Mouse (Mus musculus): ENCODE results near the gene Ahctf1.
"Not testable (repeated sequence)": the region's sequence is repeated elsewhere in the genome, so short reads cannot be mapped to it uniquely, and the experiment has no call there.

Gene Ahctf1

GRCm38 (mm10) chr1:179803513-179804139, at the start of gene Ahctf1:
Gene Ahctf1 (minus strand): TSS chr1:179803680.
- peak; percentile 100 for DNase-seq (ENCODE audit: low spot score)

DNA sequence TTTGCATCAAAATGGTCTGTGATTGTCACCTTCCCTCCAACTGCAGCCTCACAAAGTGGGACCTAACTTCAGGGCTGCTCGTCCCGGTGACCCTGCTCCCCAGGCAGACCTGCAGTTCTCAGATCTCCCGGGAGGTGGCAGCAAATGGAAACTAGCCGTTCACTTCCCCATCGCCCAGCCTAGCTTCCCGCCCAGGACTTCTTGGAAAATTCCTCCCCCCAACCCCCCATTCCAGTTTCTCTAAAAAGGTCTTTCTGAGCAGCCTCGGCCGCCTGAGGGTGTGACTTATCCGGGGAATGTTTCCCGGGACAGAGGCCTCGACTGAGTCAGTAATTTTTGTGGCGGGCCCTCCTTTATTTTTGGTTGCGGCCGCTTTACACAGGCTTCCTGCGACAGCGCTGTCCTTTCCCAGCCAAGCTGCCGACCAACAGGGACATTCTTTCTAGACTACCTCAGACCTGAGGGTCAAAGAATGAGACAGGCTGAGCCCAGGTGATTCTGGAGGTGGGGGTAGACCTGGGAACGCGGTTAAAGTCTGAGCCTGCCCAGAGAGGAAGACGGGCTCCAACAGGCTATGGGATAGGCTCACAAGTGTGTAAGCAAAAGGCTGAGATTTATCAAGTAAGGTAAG, 44.4 kb upstream of the Ahctf1 start:
- DNase-seq (ENCODE audit: low spot score) = peak; percentile 80

DNA sequence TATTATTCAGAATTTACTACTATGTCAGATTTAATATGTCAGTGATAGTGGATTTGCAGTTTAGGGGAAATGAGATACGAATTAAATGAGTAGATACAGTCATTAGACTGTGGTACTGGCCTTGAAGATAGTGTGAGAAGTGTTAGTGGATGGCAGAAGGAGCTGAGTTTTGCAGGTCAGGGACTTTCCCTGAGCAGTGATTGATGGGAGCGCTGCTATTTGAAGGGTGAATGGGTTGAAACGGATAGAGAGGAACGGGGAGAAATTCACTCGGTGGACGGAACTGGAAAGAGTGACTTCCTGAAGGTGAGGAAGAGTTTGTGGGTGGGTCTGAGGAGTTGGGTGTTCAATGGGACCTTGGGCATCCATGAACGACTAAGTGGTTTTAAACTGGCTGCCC, 43.7 kb upstream of the Ahctf1 start:
- no peak for DNase-seq (ENCODE audit: low spot score)

GRCm38 (mm10) chr1:179845832-179846499, 42.5 kb upstream of the Ahctf1 start:
- no peak for DNase-seq (ENCODE audit: low spot score)

DNA sequence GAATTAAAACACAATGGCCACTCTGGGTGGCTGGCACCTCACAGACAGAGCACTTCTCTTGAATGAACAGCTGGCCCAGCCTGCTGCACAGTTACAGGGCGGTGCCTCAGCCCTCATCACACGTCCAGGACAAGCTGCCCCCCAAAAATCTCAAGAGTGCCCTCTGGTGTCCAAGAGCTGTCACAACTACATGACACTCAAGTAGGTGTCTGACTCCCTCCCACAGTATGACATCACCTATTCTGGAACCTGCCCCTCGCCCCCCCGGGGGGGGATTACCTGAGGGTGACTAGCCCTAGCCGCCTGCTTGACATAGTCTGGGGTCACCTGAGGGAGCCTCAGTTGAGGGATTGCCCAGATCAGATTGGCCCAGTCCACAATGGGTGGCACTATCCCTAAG, 41.4 kb upstream of the Ahctf1 start:
- DNase-seq (ENCODE audit: low spot score) = peak; percentile 75

DNA sequence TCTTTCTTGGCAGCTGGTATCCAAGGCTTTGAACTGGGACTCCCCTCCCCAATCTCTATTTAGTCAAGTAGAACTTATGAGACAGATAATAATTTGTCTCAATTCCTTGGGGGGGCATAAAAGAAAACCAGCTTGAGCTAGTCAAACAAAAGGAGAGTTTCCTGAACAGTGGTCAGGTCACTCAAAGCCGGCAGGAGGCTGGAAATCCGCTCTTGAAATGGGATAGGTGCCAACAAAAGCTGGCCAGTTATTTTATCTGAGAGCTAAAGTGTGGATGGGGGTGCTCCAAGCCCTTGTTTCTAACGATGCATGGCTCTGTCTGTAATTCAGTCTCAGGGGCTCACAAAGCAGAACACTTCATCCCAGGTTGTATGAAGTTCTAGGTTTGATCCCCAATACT, 40.5 kb upstream of the Ahctf1 start:
- DNase-seq (ENCODE audit: low spot score) = no peak

GRCm38 (mm10) chr1:179842568-179842967, 39.1 kb upstream of the Ahctf1 start:
- no peak for DNase-seq (ENCODE audit: low spot score)

DNA sequence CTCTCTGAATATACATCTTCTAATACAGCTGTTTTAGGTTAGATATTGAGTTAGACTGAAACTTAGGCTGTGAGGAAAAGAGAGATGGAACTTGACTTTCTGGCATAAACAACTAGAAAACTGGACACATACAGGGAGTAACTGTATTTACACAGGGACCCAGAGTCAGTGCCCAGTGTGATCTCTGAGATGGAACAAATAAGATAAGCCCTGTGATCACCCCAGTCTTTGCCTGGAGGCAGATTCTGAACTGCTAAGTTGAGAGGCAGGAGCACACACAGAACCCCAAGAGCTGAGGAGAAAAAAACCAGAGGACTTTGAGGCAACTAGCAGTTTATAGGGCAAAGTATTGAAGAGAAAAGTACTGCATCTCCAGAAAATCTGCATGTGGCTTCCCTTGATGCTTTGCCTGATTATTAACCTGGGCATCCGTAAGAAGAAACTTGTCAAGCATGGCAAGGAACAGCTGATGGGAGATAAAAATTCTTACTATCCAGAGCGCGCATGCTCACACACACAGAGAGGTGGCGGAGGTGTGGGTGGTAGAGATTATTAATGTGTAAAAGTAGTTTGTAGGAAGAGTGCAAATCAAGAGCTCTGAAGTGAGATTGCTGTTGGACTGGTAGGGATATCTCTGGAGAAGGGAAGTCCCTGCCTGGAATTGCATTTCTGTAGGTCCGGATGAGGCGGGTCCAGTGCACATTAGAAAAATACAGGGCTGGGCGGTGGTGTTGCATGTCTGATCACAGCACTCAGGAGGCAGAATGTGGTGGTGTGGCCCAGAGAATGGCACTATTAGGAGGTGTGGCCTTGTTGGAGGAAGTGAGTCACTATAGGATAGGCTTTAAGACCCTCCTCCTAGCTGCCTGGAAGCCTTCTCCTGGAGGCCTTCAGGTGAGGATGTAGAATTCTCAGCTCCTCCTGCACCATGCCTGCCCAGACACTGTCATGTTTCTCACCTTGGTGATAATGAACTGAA, 33.2 kb upstream of the Ahctf1 start:
- no peak for DNase-seq (ENCODE audit: low spot score)

GRCm38 (mm10) chr1:179835753-179836425, 32.4 kb upstream of the Ahctf1 start:
- DNase-seq (ENCODE audit: low spot score) = no peak

GRCm38 (mm10) chr1:179833596-179833995, 30.1 kb upstream of the Ahctf1 start:
- DNase-seq (ENCODE audit: low spot score) = no peak

GRCm38 (mm10) chr1:179832710-179833240, 29.3 kb upstream of the Ahctf1 start:
- no peak for DNase-seq (ENCODE audit: low spot score)

GRCm38 (mm10) chr1:179828900-179829299, 25.4 kb upstream of the Ahctf1 start:
- peak; percentile 20 for DNase-seq (ENCODE audit: low spot score)

DNA sequence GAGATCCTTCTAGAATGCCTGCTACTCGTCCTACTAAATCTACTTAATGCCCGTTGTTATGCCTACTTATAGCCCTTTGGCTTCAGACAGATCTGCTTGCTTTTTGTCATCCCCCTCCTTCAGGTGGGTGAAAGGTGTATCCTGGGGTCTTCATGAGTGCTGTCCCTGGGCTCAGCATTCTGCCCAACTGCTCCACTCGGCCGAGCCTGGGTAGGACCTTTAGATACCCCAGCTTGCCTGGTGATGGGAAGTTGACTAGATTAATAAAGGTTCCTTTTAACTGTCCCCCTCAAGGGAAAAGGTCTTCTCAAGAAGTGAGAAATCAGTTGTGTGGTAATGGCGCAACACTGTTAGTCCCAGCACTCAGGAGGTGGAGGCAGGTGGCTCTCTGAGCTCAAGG, 24.6 kb upstream of the Ahctf1 start:
- DNase-seq (ENCODE audit: low spot score) = no peak

GRCm38 (mm10) chr1:179824549-179824948, 21.1 kb upstream of the Ahctf1 start:
- DNase-seq (ENCODE audit: low spot score) = no peak

GRCm38 (mm10) chr1:179818490-179819278, 15.2 kb upstream of the Ahctf1 start:
- not testable (repeated sequence) for DNase-seq (ENCODE audit: low spot score)

- no peak for DNase-seq (ENCODE audit: low spot score)
Measured at GRCm38 (mm10) chr1:179814616-179815015, 11.1 kb upstream of the Ahctf1 start.

DNA sequence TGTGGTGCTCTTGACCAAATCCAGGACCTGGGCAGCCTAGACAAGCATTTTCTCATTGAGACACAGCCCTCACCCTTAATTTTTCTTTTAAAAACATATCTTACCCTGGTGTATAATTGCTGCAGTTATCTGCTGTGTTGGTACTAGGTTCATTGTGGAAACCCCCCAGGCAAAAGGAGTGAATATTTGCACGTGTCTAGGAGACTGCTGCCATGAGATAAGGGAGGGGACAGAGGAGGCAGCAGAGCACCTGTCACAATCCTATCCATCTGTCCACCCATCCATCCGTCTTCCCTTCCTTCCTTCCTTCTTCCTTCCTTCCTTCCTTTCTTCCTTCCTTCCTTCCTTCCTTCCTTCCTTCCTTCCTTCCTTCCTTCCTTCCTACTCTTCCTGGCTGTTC, 9.9 kb upstream of the Ahctf1 start:
- no peak for DNase-seq (ENCODE audit: low spot score)

DNA sequence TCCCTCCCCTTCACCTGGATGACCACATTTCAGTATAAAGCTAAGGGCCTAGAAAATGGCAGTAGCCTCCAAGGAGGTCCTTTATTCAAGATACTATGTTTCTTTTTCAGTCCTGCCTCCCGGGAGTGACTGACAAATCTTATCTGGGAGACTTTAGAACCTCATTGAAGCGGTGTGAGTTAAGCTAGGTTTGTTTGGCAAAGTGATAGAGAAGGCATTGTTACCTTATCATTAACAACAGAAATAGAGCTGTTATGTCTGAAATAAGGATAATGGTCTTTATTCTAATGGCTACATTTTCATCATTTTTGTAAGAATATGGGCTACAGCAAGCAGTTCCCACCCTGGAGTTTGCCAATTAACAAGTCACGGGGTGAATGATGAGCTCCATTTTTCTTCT, 4.8 kb upstream of the Ahctf1 start:
- no peak for DNase-seq (ENCODE audit: low spot score)

GRCm38 (mm10) chr1:179807468-179807867, 4.0 kb upstream of the Ahctf1 start:
- no peak for DNase-seq (ENCODE audit: low spot score)

DNA sequence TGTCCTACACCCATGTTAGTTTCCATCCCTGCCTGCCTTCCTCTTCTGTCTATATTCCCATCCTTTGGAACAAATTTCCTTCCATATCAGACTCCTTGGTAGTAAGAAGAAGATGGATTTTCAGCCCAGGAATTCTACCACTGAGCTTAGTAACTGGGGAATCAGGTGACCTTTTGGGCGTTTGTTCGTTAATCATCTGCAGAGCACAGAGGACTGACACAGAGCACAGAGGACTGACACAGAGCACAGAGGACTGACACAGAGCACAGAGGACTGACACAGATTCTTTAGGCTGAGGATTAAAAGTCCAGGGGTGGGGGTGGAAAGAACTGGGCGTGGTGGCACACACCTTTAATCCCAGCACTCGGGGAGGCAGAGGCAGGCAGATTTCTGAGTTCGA, 2.3 kb upstream of the Ahctf1 start:
- DNase-seq (ENCODE audit: low spot score) = no peak

Data from MN1 (cell line).